Mouse (Mus musculus) kidney, postnatal 0 days (tissue): ENCODE results near the gene Sept12. TPM values are rescaled to one million over a fixed set of nuclear protein-coding genes. Genes with fewer than 3 reads are reported as not detected.

Experiments
- ATAC-seq: fragments of 200-750 bp; cut with Nextera tagmentation; replicated peaks from 2 replicates; pipeline ENCODE4 v1.8.0; 2017; ENCODE audit warnings: low read depth, moderate number of reproducible peaks, moderate TSS enrichment, moderate library complexity; ENCODE audit not compliant: low FRiP score
- DNase-seq: peaks from one replicate; pipeline ENCODE4 v3.0.0-alpha.2; 2016; ENCODE audit warnings: low spot score
- H3K27ac ChIP-seq: fragments of 300-500 bp; sonication (generic); 2 replicates; pipeline ENCODE4 v1.5.1; 2014; ENCODE audit warnings: mild to moderate bottlenecking
- H3K27me3 ChIP-seq: fragments of 300-500 bp; sonication (generic); 2 replicates; pipeline ENCODE4 v1.6.1; 2014; ENCODE audit warnings: low read length, mixed read lengths; ENCODE audit not compliant: insufficient read depth
- H3K36me3 ChIP-seq: fragments of 300-500 bp; sonication (generic); 2 replicates; pipeline ENCODE4 v1.6.1; 2014; ENCODE audit warnings: low read length, mixed read lengths; ENCODE audit not compliant: insufficient read depth
- H3K4me1 ChIP-seq: fragments of 300-500 bp; sonication (generic); replicated peaks from 2 replicates; pipeline ENCODE4 v1.6.1; 2014; ENCODE audit warnings: antibody characterized with exemption, low read length, mixed read lengths; ENCODE audit not compliant: insufficient read depth
- H3K4me2 ChIP-seq: fragments of 300-500 bp; sonication (generic); 2 replicates; pipeline ENCODE4 v1.6.1; 2014; ENCODE audit warnings: mild to moderate bottlenecking, low read length, moderate library complexity, mixed read lengths
- H3K4me3 ChIP-seq: fragments of 300-500 bp; sonication (generic); replicated peaks from 2 replicates; pipeline ENCODE4 v1.5.1; 2014; ENCODE audit warnings: low read depth, low read length
- H3K9ac ChIP-seq: fragments of 300-500 bp; sonication (generic); 2 replicates; pipeline ENCODE4 v1.6.1; 2014; ENCODE audit warnings: low read depth, low read length
- H3K9me3 ChIP-seq: fragments of 300-500 bp; sonication (generic); replicated peaks from 2 replicates; pipeline ENCODE4 v1.6.1; 2016; ENCODE audit warnings: low read length, inconsistent platforms, mixed read lengths
- CTCF ChIP-seq: IDR thresholded peaks from 2 replicates; pipeline ENCODE4 v1.5.1; 2016; ENCODE audit warnings: antibody characterized with exemption, low read depth, mild to moderate bottlenecking, moderate library complexity
- WGBS: fragments of 180-500 bp; shearing (Covaris S2); extraction: QIAGEN DNeasy Blood & Tissue Kit; methylation state at CpG from one replicate; pipeline ENCODE4 v1.1.7; 2014; 5-methylcytosine and 5-hydroxymethylcytosine counted together
- polyA plus RNA-seq: library from polyadenylated mRNA; unstranded; fragments of >200 nt; fragmentation: Nextera tagmentation; extraction: Ambion mirVana; gene quantifications from 2 replicates; pipeline ENCODE4 v1.2.1, GENCODE M21; 2015

The Sept12 gene
- polyA plus RNA-seq, 1 experiment from 2014 or later, result not detected

DNA sequence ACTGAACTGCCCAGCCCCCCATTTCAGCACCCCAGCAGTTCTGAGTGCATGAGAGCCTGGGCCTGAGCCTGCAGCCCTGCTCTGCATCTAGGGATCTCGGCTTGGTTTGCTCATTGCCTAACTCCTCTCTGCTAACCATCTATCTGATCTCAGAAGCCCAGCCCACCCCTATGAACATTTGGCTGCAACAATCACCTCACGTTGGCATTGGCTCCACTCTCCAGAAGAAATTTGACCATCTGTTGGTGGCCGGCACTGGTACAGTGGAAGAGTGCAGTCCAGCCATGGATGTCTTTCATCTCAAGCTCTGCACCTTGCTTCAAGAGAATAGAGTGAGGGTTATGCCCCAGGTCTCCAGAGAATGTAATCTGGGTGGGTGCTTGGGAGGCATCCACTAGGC lies 40.2 kb downstream of the Sept12 start:
- peaks cover 33% of the 10 kb centered on the region for H3K36me3 ChIP-seq
- TF ChIP-seq CTCF, result no peak

DNA sequence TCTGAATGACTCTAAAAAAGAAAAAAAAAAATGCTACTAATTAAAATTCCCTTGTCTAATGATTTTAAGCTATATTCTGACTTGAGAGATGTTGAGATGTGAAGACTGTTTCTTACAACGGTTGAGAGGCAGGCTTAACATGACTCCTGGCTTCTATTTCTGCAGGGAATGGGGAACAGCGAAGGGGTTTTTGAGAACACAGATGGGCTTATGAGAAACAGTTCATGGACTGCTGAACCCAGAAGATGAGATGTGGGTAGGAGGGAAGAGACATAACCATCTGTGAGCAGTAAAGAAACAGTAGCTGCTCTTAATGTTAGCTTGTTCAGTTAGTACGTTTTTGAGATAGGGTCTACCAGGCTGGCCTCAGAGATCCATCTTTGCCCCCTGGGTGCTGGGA lies 41.0 kb downstream of the Sept12 start:
- no peak overlapping the region for H3K4me2 ChIP-seq
- no peak overlapping the region for H3K4me3 ChIP-seq
- no peak overlapping the region for H3K9ac ChIP-seq
- ATAC-seq (no peak), DNase-seq (no peak)
- no peak for TF ChIP-seq CTCF
- no peaks in the 10 kb centered on the region for H3K4me1 ChIP-seq
- H3K27ac ChIP-seq, result no peak overlapping the region
- no peaks in the 10 kb centered on the region for H3K9me3 ChIP-seq
- H3K36me3 ChIP-seq, result peaks cover 40% of the 10 kb centered on the region
- WGBS, result 90% methylated on average over 3 of the region's 3 CpGs
- no peaks in the 10 kb centered on the region for H3K27me3 ChIP-seq

More for the DNA sequence above, 40.2 kb downstream of the Sept12 start:
- Histone ChIP-seq H3K27me3 (no peaks in the 10 kb centered on the region), H3K27ac (no peak overlapping the region), H3K9me3 (no peaks in the 10 kb centered on the region), H3K9ac (no peak overlapping the region), H3K4me3 (no peak overlapping the region), H3K4me2 (no peak overlapping the region), H3K4me1 (no peaks in the 10 kb centered on the region)
- no peak for ATAC-seq
- 80% methylated on average over 3 of the region's 3 CpGs for WGBS
- DNase-seq, result no peak

- Histone ChIP-seq H3K9me3 (no peaks in the 10 kb centered on the region), H3K4me3 (no peak overlapping the region), H3K4me2 (no peak overlapping the region), H3K36me3 (peaks cover 45% of the 10 kb centered on the region), H3K9ac (no peak overlapping the region), H3K4me1 (no peaks in the 10 kb centered on the region), H3K27me3 (no peaks in the 10 kb centered on the region), H3K27ac (0 out of 2 replicates have a peak overlapping the region, but pooled peaks have one; percentile 4)
- ATAC-seq, result no peak
- WGBS, result 88% methylated on average over 4 of the region's 4 CpGs
- DNase-seq, result no peak
- TF ChIP-seq CTCF, result no peak
Observed at GRCm38 (mm10) chr16:4947378-4947777, 50.3 kb downstream of the Sept12 start.

GRCm38 (mm10) chr16:4946155-4946554 lies 51.5 kb downstream of the Sept12 start:
- Histone ChIP-seq H3K9me3 (no peaks in the 10 kb centered on the region), H3K4me2 (no peak overlapping the region), H3K9ac (no peak overlapping the region), H3K4me3 (no peak overlapping the region), H3K4me1 (no peaks in the 10 kb centered on the region), H3K27me3 (no peaks in the 10 kb centered on the region), H3K36me3 (peaks cover 45% of the 10 kb centered on the region), H3K27ac (0 out of 2 replicates have a peak overlapping the region, but pooled peaks have one; percentile 19)
- no peak for DNase-seq
- no peak for TF ChIP-seq CTCF
- 77% methylated on average over 3 of the region's 3 CpGs for WGBS
- ATAC-seq, result peak; percentile 47

- WGBS, result 75% methylated on average over 4 of the region's 4 CpGs
- H3K9me3 ChIP-seq, result no peaks in the 10 kb centered on the region
- no peak overlapping the region for H3K4me3 ChIP-seq
- H3K27me3 ChIP-seq, result no peaks in the 10 kb centered on the region
- ATAC-seq, result no peak
- no peak overlapping the region for H3K4me2 ChIP-seq
- peaks cover 1% of the 10 kb centered on the region; the same call in 1 of the 2 replicates for H3K4me1 ChIP-seq
- no peak for DNase-seq
- TF ChIP-seq CTCF, result no peak
- no peak overlapping the region for H3K27ac ChIP-seq
- no peak overlapping the region for H3K9ac ChIP-seq
- peaks cover 48% of the 10 kb centered on the region for H3K36me3 ChIP-seq
Observed at GRCm38 (mm10) chr16:4945415-4945814, 52.2 kb downstream of the Sept12 start.

GRCm38 (mm10) chr16:4943431-4943830 lies 54.2 kb downstream of the Sept12 start:
- no peak for TF ChIP-seq CTCF
- 92% methylated on average over 3 of the region's 3 CpGs for WGBS
- no peaks in the 10 kb centered on the region for H3K27me3 ChIP-seq

GRCm38 (mm10) chr16:4942868-4943267 lies 54.8 kb downstream of the Sept12 start:
- TF ChIP-seq CTCF, result no peak
- no peaks in the 10 kb centered on the region for H3K27me3 ChIP-seq
- DNase-seq (no peak), ATAC-seq (no peak)
- H3K27ac ChIP-seq, result no peak overlapping the region
- H3K4me2 ChIP-seq, result no peak overlapping the region
- no peak overlapping the region for H3K9ac ChIP-seq
- no peak overlapping the region for H3K4me3 ChIP-seq
- no peaks in the 10 kb centered on the region for H3K9me3 ChIP-seq
- peaks cover 42% of the 10 kb centered on the region for H3K36me3 ChIP-seq
- WGBS, result 88% methylated on average over 8 of the region's 8 CpGs
- peaks cover 15% of the 10 kb centered on the region; the same call in 1 of the 2 replicates for H3K4me1 ChIP-seq

More at GRCm38 (mm10) chr16:4943431-4943830, 54.2 kb downstream of the Sept12 start:
- Histone ChIP-seq H3K36me3 (peaks cover 47% of the 10 kb centered on the region), H3K4me2 (no peak overlapping the region), H3K4me1 (peaks cover 13% of the 10 kb centered on the region; the same call in 1 of the 2 replicates), H3K27ac (no peak overlapping the region), H3K9me3 (no peaks in the 10 kb centered on the region), H3K4me3 (no peak overlapping the region), H3K9ac (no peak overlapping the region)
- DNase-seq (no peak), ATAC-seq (no peak)
